Mouse (Mus musculus): ENCODE results near the gene Zfp423.

The Zfp423 gene

DNA sequence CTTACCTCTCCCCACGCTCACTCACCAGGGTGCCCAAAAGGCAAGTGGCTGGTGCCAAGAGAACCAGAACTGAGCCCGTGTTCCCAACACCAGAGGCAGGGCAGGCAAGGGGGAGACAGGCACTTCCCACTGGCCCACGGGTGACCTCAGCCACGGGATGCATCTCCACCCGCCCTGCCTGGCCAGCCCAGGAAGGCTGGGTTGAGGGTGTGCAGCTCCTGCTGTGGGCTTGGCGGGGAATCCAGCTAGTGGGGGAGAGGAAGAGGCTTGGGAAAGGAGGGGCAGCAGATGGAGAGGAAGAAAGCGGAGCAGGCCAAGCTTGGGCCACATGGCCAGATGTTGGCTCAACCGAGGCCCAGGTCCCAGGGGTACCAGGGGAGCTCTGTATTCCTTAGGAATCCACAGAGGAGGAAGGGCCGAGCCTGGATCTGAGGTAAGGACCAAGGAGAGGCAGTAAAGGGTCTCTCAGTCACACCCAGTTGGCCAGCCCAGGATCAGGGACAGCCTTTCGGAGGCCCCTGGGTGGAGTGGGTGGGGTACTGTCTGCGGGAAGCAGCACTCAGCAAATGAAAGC, 155.0 kb downstream of the Zfp423 start:
- DNase-seq (ENCODE audit: low read depth, low spot score) = no peak

DNA sequence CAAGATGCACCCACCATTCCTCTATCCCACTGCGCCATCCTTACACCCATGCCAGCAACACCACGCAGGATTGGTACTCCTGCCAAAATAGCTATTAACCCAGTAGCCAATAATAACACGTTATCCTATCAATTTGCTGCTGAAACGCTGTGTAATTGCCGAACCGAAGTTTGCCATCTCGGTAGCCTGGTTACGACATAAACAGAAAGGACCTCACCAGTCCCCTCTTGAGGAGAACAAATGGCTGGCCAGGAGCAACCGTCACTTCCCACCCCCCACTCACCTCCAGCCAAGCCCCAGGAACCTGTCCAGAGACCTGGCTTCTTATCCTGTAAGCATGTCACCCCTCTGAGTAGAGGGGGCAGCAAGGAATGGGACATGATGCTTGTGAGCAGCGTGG, 156.0 kb downstream of the Zfp423 start:
- no peak for DNase-seq (ENCODE audit: low read depth, low spot score)

DNA sequence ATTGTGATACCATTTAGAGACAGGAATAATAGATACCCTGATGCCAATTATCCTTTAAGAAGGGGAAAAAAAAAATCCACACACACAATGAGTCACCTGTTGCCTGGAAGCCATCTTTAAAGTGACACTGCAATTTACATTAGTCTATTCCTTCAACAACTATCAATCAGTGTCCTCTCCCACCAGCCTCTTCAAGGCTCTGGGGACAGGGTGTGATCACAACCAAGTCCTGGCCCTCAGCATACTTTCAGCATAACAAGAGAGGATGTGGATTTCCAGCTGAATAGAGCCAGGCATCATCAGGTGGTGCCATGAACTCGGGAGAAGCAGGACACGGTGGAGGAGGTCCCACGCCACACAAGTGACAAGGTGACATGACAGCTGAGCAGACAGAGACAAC, 156.8 kb downstream of the Zfp423 start:
- DNase-seq (ENCODE audit: low read depth, low spot score) = no peak

DNA sequence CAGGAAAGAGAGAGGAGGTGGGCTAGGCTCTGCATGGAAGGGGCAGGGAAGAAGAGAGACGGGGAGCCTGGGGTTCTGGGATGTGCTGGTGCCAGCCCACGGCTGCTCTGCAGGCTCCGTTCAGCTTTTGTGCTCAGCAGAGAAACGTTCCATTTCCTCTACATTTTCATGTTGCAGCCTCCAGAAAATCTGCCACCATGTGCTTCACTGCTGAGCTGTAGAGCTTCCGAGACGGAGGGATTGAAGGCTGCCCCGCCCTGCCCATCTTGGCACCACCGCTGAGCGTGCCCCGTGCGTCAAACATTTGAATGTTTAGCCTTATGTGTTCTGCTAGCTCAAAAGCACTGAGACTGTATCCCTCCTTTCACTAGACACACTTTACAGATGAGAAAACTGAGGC, 159.3 kb downstream of the Zfp423 start:
- no peak for DNase-seq (ENCODE audit: low read depth, low spot score)

DNA sequence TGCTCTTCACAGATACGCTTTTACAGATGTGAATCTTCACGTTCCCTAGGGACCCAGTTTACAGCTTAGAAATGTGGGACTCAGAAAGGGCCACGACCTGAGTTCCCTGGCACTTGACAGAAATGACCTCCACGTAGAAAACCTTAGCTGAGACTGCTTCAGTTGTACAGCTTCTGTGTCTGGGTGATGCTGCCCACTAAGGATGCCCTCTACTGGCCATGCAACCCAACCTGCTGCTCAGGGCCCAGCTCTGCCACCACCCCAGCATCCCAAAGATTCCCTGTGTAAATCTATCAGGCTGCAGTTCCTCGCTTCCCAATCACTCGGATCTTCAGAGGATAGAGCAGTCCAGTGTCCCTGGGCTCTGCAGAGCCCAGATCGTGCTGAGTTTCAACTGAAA, 163.2 kb downstream of the Zfp423 start:
- DNase-seq (ENCODE audit: low read depth, low spot score) = no peak

DNA sequence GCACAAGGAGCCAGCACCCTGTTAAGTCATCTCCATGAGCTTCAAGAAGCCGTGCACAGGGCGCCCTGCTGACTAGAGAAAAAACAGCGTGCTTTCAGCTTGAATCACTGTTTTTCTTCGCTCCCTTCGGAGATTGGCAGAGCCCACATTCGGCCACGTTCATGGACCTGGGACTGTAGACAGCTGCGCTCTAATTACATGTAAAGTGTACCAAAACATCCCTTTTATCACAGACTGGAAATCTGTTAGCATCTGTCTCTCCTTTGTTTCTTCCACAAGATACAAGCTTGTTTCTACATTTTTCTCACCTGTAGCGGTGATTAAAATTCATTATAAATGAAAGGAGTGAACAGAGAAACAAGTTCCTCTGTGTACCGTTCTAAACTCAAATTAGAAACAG, 164.8 kb downstream of the Zfp423 start:
- DNase-seq (ENCODE audit: low read depth, low spot score) = no peak

DNA sequence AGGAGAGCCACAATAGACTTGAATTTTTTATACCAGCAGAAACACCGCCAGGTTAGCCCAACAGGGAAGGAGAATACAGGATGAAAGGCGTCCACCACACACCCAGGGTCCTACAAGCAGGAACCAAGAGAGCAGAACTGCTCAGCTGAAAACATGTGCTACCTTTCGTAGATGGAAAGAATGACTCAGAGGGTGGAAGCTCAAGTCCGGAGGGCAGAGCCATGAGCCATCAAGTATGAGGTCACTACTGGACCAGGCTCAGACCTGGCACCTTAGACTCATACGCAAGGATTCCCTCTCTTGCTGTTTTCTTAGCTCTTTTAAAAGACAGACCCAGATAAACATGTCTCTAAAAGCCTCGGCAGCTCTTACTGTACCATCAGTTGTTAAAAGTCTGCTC, 168.3 kb downstream of the Zfp423 start:
- DNase-seq (ENCODE audit: low read depth, low spot score) = no peak

DNA sequence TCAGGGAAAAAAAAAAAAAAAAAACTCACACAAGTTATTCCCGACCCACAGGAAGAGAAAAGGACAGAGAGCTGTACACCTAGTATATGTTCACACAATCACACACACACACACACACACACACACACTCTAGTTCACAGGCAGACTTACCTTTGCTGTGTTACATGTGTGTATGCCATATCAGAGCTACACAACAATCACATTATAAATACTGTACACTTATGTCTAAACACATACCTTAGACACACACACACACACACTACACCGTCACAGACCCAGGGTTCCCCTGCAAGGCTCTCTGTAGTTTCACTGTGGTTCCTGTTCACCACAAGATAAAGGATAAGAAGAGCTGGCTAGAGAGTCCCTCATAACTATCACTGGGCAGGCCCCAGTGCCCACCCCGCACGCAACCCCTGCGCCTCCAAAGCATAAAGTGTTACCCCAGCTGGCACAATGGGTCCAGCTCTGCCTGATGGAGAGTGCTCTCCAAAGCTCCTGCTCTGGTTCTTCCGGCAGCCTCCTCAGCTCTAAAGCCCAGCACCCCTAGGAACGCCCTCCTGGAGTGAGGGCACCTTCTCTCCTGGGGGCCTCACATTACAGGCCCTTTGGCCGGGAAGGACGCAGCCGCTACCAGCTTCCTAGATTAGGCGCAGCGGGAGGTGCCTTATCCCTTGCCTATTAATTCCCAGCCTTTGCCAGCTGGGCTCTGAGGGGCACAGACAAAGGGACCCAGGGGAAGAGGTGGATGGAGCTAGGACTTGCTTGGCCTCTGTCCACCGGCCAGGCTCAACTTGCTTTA, 174.6 kb downstream of the Zfp423 start:
- DNase-seq (ENCODE audit: low read depth, low spot score) = no peak

DNA sequence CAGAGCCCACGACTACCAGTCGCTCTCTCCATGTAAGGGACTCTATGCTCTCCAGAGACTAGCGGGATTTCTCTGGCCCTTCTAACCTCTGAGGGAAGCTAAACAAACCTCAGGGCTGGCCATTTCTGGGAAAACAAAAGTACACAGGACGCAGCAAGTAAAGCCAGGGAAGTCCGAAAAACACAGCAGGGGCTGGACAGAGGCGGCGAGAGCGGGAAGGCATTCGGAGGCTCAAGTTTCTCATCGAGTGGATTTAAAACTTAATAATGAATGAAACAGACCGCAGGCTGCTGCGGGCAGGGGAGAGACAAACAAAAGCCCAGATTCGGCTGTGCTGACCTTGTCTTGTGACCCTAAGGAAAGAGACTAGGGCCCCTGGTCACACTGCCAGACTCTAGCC, 175.2 kb downstream of the Zfp423 start:
- no peak for DNase-seq (ENCODE audit: low read depth, low spot score)

DNA sequence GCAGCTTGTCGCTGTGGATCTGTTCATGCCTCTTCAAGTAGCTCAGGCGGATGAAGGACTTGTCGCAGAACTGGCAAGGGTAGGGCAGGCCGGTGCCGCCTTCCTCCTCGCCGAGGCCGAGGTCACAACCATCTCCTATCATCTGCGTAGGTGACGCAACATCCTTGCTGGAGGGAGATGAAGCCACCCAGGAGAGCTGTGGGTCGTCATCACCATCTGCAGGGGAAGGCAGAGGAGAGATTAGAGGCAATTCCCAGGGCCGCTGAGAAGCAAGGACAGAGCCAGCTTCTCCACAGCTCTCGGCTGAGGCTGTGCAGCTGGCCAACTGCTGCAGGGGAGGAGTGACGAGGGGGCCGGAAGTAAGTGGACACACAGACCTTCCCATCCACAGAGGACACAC, 176.2 kb downstream of the Zfp423 start:
- no peak for DNase-seq (ENCODE audit: low read depth, low spot score)

DNA sequence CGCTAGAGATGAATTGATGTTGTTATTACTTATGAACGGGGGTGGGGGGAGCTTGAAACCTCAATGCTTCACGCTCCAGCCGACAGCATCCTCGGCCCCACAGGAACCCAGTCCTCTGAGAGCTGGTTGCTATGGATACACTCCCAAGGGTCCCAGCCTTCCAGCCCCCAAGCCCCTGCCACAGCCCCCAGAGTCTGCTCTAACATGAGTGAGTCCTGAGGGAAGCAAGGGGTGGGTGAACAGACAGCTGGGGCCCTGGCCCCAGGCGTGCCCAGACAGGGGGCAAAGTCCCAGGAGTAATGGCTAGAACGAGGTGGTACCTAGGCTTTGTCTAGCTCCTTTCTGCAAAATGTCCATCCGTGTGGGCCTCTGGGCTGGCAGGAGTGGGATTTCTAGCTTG, 181.8 kb downstream of the Zfp423 start:
- DNase-seq (ENCODE audit: low read depth, low spot score) = no peak

DNA sequence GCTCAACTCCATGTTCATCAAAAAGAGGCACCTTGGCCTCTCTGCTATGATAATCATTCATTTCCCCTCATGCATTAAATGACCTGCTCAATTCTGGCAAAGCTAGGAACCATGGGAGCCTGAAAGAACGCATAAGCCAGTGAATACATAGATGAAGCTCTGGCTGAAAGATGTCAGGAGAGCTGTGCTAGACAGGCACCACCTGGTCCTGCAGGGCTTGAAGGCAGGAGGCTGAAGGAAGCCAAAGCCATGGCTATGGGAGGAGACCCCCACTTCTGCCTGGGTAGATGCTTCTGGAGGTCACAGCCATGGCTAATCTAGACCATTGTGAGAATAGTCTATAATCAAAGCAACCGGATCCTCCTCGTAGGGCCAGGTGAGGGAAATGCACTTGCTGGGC, 183.5 kb downstream of the Zfp423 start:
- no peak for DNase-seq (ENCODE audit: low read depth, low spot score)

DNA sequence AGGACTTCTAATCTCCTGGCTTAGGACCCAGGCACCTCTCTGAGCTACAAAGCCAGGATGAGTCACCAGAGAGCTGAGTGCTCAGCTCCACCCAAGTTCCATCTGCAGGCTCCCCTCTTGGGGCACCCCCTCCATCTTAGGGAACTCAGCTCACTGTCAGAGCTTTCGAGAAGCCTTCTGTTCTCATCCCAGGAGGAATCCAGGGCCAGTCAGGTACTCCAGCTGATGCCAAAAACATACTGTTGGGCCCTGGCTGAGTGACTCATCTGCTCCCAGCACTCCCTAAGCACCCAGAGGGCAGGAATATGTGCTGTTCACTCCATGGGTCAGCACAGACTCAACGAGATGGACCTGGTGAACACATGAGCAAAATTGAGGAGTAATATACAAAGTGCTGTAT, 184.4 kb downstream of the Zfp423 start:
- no peak for DNase-seq (ENCODE audit: low read depth, low spot score)

DNA sequence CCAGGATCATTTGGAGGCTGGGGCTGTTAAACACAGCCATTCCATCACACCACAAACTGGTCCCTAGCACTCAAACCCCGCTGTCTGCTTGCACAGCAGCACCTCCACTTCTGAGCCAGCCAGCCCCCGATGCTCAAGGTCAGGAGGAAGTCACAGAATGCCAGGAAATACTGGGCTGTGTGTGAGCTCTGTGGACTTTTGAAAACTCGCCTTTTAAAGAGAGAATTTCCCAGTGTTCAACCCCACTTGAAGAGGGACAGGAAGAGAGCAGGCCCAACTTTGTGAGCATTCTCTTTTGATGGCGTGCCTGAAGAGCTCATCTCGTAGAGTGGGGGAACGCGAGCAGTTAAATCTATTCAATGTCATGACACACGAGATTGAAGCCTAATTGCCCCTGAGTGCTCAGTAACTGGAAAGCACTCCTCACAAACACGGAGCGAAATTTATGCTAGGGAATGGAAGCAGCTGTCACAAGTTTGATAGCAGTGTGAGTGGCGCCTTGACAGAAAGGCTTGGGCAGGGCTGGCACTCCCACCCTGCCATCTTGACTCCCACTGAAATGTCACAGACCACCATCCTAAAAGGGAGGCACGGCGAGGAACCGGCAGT, 186.4 kb downstream of the Zfp423 start:
- DNase-seq (ENCODE audit: low read depth, low spot score) = no peak

DNA sequence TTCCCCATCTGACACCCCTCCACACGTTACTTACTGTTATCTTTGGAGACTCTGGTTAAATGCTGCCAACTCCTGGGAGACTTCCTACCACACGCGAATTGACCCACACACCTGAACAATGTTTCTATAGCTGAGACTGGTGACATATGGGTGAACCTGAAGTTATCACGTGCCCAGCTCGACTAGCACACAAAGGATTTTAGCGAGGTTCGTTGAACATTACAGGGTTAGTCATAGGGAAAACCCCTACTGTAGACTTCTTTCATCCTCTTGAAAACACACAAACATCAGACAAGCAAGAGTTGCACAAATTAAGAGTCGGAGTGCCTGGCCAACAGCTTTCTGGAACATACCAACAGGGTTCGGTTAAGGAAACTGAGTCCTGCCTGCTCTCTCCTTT, 191.5 kb downstream of the Zfp423 start:
- DNase-seq (ENCODE audit: low read depth, low spot score) = no peak

DNA sequence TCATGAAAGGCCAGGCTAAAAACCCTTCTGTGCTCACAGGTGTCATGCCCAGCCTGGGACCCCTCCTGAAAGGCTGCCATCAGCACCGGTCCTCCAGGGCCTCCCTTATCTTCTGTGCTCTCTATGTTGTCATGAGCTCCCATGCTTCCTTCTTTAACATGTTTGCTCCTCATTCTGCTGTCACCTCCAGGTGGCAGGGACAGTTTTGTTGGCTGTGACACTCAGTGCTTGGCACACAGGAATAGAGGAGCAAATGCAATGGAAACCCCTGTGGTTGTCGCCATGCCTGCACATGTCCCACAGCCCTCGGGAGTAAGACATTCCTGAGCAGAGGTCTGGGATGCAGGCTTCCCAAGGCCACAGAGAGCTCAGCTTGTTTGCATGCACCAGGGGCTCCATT, 194.1 kb downstream of the Zfp423 start:
- DNase-seq (ENCODE audit: low read depth, low spot score) = no peak

DNA sequence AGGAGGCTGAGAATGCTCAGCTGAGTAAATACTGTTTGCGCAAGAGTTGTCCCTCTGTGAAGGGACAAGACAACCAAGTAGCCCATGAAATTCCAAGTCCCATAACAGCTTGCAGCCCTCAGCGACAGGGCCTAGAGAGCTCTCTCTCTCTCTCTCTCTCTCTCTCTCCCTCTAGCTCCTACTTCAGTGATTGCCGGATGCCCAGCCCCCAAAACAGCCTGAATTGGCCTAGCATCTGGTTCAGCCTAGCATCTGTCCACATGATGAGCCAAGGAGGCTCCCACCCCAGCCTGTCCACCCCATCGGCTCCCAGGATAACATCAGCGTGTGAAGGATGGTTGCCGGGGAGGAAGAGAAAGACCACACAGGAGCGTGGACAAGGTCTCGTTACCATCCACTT, 200.6 kb downstream of the Zfp423 start:
- DNase-seq (ENCODE audit: low read depth, low spot score) = no peak

DNA sequence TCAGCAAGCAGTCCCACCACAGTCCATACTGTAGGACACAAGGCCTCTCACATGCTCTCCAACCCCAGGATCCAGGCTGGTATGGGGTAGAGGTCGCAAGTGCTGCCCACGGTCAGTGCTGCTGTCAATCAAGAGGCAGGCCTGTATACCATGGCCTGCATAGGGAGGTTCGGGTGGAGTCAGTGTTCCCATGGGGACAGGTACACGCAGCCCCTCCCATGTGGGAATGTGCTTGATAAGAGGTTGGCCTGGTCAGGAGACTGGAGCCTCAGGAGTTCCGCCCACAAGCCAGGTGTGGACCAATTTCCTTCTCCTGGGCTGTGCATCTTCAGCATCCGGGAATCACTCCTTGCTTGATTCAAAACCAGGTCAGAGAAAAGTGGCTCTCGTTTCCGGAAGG, 204.5 kb downstream of the Zfp423 start:
- no peak for DNase-seq (ENCODE audit: low read depth, low spot score)

DNA sequence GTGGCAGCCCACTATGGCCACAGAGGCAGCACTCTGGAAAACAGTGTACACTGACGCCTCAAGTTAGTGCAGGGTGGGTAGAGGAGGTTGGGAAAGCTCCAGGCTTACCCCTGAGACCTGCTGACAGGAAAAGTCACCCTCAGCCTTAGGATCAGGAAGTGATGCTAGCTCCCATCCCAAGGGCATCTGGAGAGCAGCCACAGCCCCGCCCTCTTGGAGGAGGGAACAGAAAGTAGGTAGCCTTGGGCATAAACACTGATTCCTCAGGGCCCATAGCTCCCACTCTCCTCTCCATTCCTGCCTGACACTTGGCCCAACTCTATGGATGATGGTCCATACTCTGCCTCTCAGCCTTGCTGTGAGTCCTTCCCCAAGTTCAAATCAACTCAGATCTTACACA, 205.8 kb downstream of the Zfp423 start:
- no peak for DNase-seq (ENCODE audit: low read depth, low spot score)

DNA sequence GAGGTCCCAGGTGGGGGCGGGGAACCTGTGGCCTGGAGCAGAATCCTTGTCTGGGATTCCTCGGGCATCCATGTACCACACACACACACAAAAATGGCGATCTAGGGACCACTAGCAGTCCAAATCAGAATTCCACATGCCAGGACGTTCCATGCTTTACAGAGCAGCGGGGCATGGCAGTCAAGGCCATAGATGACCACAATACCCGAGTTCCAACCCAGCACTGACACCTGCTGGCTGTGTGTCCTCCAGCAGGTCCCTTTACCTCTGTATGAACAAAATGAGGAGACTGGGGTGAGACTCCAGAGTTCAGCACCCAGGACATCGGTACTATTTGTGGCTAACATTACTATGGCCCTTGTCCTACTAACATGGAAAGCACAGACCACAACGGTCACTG, 206.2 kb downstream of the Zfp423 start:
- DNase-seq (ENCODE audit: low read depth, low spot score) = no peak

DNA sequence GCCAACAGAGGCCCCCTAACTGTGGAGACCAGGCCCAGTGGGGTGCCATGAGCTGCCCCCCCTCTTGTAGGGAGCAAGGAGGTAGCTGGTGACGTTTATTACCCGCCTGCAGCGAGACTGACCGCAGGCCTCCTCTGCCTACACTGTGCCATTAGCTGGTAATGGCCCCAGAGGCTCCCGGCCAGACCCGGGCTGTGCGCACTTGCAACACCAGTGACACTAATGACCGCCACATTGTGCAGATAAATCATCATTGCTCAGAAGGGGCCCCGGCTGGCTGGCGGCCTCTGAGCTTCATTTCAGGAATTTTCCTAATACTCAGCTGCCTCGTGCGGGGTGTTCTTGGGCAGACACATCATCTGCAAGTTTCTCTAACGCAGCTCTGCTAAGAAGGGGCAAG, 206.7 kb downstream of the Zfp423 start:
- no peak for DNase-seq (ENCODE audit: low read depth, low spot score)

DNA sequence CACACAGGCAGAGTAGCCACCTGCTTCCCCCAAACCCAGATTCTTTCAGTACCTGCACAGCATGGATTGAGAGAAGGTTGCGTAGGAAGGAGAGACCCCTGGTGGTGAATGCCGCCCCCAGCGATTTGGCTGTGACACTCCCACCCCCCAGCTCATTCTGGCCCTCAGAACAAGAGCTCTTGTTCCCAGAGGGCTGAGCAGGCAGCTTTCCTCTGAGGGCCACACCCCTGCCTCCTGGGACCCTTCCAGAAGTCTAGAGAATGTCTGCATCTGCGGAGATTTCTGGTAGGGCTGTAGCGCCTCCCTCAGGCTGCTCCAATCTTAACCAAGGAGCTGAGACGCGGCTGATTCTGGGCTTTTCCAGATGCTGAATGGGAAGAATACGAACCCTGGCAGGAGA, 211.8 kb downstream of the Zfp423 start:
- no peak for DNase-seq (ENCODE audit: low read depth, low spot score)

DNA sequence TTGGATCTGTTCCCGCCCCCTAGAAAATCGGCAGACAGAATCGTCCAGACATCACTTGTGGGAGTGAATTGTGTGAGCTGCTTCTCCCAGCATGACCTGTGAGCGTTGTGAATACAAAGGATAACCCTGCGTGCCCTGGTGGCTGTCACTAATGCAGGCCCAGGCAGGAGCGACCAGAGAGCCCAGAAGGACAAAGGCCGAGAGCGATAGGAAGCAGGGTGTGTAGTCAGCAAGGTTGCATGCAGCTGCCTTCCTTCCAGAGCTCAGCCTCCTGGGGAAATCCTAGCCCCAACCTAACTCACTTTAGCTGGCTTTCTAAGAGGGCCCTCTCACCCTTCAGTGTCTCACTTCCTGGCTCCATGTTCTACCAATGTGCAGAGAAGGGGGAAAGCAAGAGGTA, 212.3 kb downstream of the Zfp423 start:
- no peak for DNase-seq (ENCODE audit: low read depth, low spot score)

Measured in brain, embryonic 18.5 days (tissue).